Comparison of ENCODE assay signal across 17 mouse cellular contexts in the genomic region with DNA sequence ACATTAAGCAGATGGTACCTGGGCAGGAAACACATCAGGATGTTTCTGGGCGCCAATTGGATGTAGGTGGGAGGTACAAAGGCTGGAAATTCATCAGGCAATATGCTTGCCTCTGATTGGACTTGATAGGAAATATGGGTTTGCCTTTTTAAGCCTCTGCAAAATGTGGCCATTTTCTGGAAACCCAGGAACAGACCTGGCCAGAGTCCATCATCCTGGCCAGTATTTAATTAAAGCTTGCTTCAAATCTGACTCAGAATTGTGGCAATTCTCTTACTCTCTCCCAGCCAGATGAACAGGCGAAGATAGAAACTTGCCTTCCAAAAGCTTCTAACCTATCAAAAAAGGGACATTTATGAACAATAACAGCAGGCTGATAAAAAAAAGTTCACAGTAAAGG.
DNase-seq lines count a peak whose midpoint lies in the region.
"Had no signal": no experiment of that assay in that cellular context is flagged by ENCODE, and none has a peak within 500 bp of the region (broad histone marks: within the 10 kb centered on the region; RNA-seq: fewer than 3 reads in every experiment).

No protein-coding gene starts in this region.

- peak; percentile 33 for DNase-seq in cerebellum, adult 9-11 months
- no peak for DNase-seq in cerebellum, postnatal 4 days (ENCODE audit: low spot score in 2 of 2)
- DNase-seq in heart, adult 11 months: peak; percentile 52
- DNase-seq in heart, adult 18-20 months: no peak
- peak; percentile 26 for DNase-seq in adipocyte (ENCODE audit: low spot score)
- DNase-seq in fibroblast of lung, adult 2 months (ENCODE audit: low read depth): peak; percentile 14
- DNase-seq in right cerebral cortex, postnatal 10 days (ENCODE audit: low spot score in 2 of 2): no peak
- DNase-seq: adrenal gland, postnatal 10 days; cerebellum, postnatal 10 days; forebrain, postnatal 0 days; gastrocnemius, adult 2 months; gastrocnemius, postnatal 14 days; heart, adult 2 months; heart, postnatal 14 days; heart, postnatal 4 days; kidney, adult 18-20 months; kidney, adult 9 months had no signal

Comparison
In these comparisons a context has a peak if more than half of its experiments do, and no peak if none do; other contexts are left out.
1. DNase-seq: peak in cerebellum, adult 9-11 months (single experiment), heart, adult 11 months (single experiment), adipocyte (single experiment) and fibroblast of lung, adult 2 months (single experiment); none in cerebellum, postnatal 4 days (0 of 2), heart, adult 18-20 months (0 of 2) and right cerebral cortex, postnatal 10 days (0 of 2).